Mouse (Mus musculus) liver, adult 2 months (tissue): ENCODE measurements at regions not wholly inside any gene's neighbourhood (a gene's known extent, or its start where the extent isn't known, plus 50 kb on each side); places are given as distances from the start of the nearest gene placed in this dataset.

Source experiments
- CTCF ChIP-seq: fragments of 200-500 bp; IDR thresholded peaks from 2 replicates; pipeline ENCODE4 v1.5.1; 2011; ENCODE audit warnings: low read depth, low read length, control low read depth
- POLR2A ChIP-seq: fragments of 200-500 bp; IDR thresholded peaks from 2 replicates; pipeline ENCODE4 v1.6.1; 2011; ENCODE audit warnings: low read length, control low read depth; ENCODE audit not compliant: insufficient read depth; ENCODE audit errors: extremely low read depth

DNA sequence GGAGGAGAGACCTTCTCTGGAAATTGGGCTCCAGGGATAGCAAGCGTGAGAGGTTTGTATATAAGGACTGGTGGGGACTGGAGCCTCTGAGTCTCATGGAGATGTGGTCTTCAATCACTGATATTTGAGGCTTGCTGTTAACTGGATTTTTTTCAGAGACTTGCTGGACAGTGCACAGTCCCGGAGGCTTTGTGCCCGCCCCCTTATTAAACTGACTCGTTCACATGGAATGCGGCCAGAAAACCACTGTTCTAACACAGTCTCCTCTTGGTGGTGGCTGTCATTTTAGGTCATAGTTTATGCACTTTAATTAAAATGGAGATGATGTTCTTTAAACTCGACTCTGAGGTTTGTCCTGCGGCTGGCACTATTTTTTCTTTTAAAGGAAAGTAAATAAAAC, 378.9 kb downstream of the Nkx6-1 start:
- TF ChIP-seq POLR2A: no peak
- no peak for TF ChIP-seq CTCF
